Mouse (Mus musculus) frontal cortex, postnatal 25 days (tissue): ENCODE data around the gene Trak1.
"Not testable (repeated sequence)": the region's sequence is repeated elsewhere in the genome, so short reads cannot be mapped to it uniquely, and the experiment has no call there.

Experiments used
- DNase-seq, 2 experiments: peaks; one replicate each; pipeline ENCODE4 v3.0.0; 2022; ENCODE audit warnings: low spot score in 2 of 2

Gene Trak1

GRCm38 (mm10) chr9:121319323-121319966 lies 22.1 kb downstream of the Trak1 start:
- no peak for DNase-seq

DNA sequence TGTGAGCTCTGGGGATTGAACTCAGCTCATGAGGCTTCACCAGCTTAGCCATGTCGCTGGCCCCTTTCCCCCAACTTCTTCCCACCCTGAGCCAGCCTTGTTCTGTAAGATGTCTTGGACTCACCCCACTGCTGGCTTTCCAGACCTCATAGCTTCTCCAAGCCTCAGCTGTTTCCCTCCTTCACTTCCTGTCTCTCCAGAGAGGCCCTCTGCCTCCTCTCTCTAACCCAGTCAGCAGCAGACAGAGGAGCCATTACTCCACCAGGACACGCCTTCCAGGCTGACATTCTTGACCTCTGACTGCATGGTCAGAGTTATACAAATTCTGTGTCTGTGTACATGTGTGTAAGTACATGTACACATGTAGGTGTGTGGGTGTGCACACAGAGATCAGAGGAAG lies 23.1 kb downstream of the Trak1 start:
- no peak for DNase-seq

DNA sequence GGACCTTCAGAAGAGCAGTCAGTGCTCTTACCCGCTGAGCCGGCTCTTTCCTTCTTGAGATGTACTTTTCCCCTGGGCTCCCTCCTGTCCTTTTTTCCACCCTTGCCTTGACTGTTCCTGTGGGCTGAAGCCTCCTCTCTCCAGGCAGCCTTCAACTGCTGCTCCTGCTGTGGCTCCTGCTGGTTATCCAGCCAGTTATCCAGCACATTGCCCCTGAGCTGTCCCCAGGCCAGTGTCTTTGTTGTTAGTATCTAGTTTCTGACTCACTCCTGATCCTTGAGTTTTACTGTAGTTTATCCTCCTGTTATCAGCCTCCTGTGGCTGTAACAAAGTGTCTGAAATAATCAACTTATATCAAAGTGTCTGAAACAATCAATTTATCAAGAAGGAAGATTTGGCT lies 23.8 kb downstream of the Trak1 start:
- DNase-seq, result no peak

DNA sequence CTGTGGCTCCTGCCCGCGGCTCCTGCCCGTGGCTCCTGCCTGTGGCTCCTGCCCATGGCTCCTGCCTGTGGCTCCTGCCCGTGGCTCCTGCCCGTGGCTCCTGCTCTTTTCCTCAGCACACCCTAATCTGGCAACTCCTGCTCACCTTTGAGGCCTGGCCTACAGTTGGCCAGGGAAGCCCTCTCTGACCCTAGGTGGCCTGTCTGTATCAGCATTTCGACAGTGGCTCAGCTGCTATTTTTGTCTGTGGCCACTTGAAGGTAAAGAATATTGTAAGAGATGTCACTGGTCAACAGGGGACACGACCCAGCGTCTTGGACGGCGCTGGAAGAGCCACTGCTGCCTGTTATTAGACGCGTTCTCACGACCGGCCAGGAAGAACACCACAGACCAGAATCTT lies 24.7 kb downstream of the Trak1 start:
- DNase-seq, result no peak

GRCm38 (mm10) chr9:121328342-121328741 lies 31.0 kb downstream of the Trak1 start:
- not testable (repeated sequence) for DNase-seq

- DNase-seq, result no peak
These were observed 31.9 kb downstream of the Trak1 start for GRCm38 (mm10) chr9:121329181-121329580.

GRCm38 (mm10) chr9:121330065-121330464 lies 32.8 kb downstream of the Trak1 start:
- no peak for DNase-seq

DNA sequence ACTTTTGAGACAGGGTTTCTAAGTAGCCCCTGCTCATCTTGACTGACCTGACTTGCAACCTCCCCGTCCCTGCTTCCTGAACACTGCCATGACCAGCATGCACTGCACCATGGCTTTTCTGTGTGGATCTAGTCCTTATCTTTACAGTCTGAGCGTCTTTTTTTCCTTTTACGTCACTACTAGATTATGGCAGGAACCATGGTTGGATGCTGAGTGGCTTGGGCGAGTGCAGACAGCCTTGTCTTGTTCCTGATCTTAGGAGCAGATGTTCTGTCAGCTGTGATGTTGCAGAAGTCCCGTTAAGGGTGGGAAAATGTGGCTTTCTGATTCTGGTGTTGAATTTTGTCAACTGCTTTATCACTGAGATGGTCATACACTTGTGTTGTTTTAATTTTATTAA lies 34.1 kb downstream of the Trak1 start:
- DNase-seq, result no peak

GRCm38 (mm10) chr9:121331878-121332630 lies 34.8 kb downstream of the Trak1 start:
- no peak for DNase-seq

GRCm38 (mm10) chr9:121333559-121333958 lies 36.3 kb downstream of the Trak1 start:
- no peak for DNase-seq

DNA sequence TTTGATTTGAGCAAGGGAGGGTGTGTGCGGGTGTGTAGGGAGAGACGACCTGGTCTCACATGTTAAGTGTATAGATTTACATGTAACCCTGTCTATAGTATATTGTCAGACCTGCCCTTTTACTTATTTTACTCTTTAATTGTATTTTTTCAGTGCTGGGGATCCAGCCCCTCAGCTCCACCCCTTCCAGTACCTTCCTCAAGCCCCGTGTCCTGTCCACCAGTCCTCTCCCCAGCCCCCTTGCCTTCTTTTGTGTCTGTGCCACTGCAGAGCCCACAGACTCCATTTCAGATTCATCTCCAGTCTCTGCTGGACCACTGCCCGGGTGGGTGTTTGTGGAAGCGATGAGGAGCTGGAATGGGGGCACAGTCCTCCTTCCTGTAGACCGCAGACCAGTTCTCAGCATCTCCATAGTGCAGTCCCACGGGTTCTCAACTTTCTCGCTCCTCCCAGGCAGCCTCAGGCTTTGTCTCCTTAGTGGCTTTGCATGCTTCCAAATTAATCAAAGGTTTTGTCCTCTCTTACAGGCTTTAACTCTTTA lies 37.1 kb downstream of the Trak1 start:
- DNase-seq, result no peak

DNA sequence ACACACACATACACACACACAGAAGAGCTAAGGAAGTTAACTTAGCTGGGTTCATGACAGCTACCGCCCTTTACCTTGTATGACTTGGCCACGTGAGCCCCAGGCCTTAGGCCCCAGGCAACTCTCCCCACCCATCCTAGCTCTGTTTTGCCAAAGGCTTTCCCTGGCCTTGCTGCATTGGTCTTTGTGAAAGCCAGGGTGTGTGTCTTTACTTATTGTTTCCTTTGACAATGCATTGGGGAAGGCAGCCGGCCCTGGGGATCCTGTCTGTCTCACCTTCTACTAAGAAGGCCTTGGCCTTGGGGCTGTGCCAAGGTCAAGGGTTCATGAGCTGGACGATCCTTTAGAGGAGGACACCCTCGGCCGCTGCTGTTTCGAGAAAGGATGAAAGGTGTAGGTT lies 38.3 kb downstream of the Trak1 start:
- no peak for DNase-seq

DNA sequence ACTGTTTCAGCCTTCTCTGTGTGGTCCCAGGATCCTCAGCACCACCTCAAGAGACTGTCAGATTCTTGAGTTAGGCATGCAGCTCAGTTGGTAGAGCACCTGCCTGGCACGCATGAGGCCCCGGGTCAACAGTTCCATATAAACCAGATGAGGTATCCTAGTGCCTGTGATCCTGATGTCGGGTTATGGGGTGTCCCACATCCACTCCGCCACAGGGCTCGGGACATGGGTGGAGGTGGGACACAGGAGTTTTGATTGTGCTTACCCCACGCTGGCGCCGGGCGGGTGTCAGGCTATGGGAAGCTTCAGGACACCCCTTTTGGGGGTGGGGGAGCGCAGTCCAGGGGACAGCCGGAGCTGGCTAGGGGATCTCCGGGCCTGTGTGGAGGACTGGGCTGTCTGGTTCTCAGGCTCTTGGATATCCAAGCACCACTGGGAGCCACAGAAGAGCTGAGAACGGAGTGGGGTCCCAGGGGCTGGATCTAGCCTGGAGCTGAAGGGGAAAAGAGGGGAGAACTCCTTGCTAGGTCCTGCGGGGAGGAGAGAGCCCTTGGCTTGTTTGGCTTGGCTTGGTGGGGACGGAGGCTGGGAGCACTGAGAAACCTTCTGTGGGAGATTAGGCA lies 39.1 kb downstream of the Trak1 start:
- no peak for DNase-seq

- no peak for DNase-seq
These were observed 40.1 kb downstream of the Trak1 start for GRCm38 (mm10) chr9:121337216-121337937.

DNA sequence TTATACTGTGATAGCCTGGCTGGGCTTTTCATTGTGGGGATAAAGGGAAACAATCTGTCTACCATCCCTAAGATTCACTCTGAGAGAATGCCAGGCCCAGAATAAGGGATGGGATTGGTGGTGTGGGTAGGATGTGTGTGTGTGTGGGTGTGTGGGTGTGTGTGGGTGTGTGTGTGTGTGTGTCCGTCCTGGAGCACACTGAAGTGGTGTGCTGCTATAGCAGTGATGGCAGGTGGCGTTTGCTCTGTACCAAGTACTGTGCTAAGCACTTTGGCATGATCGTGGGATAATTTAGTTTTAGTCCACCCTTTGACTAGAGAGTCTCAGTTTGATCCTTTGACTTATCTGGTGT lies 40.6 kb downstream of the Trak1 start:
- no peak for DNase-seq

DNA sequence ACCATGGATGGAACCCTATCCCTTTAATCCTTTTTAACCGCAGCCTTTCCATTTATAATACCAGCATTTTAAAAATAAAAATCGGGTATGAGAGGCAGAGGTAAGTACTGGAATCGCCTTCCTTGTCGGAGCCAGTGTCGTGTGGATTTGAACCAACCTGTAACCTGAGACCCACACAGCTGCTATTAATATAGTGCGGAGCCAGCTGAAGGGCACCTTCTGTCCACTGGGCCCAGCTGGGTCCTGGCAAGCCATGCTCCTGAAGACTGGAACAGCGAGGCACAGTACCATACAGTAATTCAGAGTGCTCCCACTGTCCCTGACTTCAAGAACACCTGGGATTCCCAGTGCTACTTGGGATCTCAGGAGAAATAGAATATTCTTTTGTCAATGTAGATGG lies 44.5 kb downstream of the Trak1 start:
- no peak for DNase-seq

GRCm38 (mm10) chr9:121342510-121343110 lies 45.3 kb downstream of the Trak1 start:
- no peak for DNase-seq

DNA sequence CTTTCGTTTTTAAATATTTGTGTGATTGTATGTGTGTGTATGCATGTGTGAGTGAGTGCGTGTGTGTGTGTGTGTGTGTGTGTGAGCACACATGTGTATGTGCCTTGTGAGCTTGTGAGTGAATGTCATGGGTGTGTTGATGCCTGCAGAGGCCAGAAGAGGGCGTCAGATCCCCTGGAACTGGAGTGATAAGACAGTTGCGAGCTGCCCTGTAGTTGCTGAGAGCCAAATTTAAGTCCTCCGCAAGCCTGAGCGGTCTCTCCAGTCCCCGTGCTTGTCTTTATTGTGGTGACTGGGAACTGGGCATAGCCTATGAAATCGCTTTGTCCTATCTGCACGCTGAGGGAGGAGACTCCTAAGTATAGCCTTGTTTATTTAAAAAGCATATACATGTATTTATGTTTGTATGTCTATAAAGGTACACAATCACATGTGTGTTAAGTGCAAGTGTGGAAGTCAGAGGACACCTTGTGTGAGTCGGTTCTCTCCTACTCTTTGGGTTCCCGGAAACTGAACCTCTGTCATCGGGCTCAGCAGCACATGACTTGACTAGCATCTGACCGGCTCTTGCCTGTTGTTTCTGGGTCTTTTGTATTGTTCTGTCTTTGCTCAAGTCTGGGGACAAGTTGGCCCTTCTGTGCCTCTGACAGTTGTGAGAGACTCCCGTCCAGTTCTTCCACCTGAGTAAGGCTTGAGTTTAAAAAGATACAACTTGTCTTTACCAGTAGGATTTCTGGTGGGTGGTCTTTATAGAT lies 46.0 kb downstream of the Trak1 start:
- DNase-seq, result no peak

- DNase-seq, result no peak
These were observed 47.0 kb downstream of the Trak1 start for GRCm38 (mm10) chr9:121344344-121344743.

- DNase-seq, result no peak
These were observed 48.3 kb downstream of the Trak1 start for GRCm38 (mm10) chr9:121345427-121346130.
